Mouse (Mus musculus): ENCODE measurements at regions not wholly inside any gene's neighbourhood (a gene's known extent, or its start where the extent isn't known, plus 50 kb on each side); places are given as distances from the start of the nearest gene placed in this dataset.

- TF ChIP-seq CTCF (IDR thresholded peaks at IDR 0.05; ENCODE audit: low read depth, low read length) (no peak), EP300 (IDR thresholded peaks at IDR 0.05; ENCODE audit: insufficient read depth, low read depth, low read length) (no peak), POLR2A (IDR thresholded peaks at IDR 0.05; ENCODE audit: insufficient read depth, low read length) (no peak)
Measured at GRCm38 (mm10) chr15:62752686-62753085, 1092.3 kb downstream of the Gsdmc2 start.
